Mouse (Mus musculus) frontal cortex, postnatal 10 days (tissue): ENCODE measurements around the gene Ticam1.
"Not testable (repeated sequence)": the region's sequence is repeated elsewhere in the genome, so short reads cannot be mapped to it uniquely, and the experiment has no call there.

ENCODE experiments used
- DNase-seq, 2 experiments: peaks; one replicate each; pipeline ENCODE4 v3.0.0; 2022; ENCODE audit warnings: low spot score in 2 of 2, mixed read lengths in 1 of 2

The Ticam1 gene

GRCm38 (mm10) chr17:56264020-56264419 lies 12.6 kb downstream of the Ticam1 start:
- DNase-seq, result peak in 1 of 2 experiments; percentile 71

DNA sequence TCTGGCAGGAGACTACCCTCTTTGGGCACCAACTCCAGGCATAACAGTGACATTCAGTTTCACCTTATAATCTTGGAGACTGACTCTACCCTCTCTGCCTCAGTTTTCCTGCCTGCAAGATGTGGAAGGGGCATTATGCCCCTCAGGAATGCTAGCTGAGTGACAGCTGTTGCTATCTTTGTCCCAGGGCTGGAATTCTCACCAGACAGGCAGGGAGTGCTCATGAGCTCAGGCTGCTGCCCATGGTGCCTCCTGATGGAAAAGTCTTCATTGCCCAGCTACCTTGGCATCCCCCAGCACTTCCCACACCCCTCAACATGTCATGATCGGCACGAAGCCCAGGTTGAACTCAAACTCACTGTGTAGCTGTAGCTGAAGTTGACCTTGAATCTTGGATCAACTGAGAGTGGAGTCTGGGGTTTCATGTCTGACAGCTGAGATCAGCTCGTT lies 13.9 kb downstream of the Ticam1 start:
- no peak for DNase-seq

DNA sequence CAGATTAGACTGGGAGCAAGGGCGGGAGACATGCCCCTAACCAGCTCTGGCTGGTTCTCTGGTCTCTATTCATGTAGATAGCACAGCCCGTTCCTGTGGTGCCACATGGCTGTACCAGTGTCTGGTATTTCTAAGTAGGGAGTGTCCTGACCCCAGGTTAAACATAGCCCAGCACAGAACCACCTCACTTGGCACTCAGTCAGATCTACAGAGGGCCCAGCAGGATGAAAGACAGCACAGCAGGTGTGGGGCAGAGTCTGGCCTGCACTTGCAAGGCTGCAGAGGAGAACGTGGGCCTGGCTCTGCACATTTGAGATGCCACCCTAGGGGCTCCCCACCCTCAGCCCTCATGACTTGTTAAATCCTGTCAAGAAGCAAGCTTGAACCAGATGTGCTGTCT lies 15.4 kb downstream of the Ticam1 start:
- DNase-seq, result no peak

- no peak for DNase-seq
Observed at GRCm38 (mm10) chr17:56259301-56260037, 17.1 kb downstream of the Ticam1 start.

DNA sequence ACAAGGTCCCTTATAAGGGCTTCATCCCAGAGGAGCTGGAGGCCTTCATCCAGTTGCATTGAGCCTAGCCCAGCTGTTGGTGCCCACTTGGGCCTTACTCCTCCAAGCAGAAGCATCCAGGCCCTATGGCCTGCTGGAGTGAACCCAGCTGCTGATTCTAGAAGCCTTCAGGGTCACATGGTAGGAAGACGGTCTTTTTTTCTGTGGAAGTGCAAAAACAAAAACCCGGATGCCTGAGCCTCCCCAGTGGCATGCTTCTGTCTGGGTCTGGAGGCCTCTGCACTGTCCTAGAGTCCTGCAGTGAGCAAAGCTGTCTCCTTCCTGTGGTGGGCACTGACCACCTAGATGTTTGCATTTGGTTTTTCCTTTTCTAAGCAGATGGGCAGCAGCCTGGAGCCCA lies 17.8 kb downstream of the Ticam1 start:
- DNase-seq, result not testable (repeated sequence)

GRCm38 (mm10) chr17:56258269-56258668 lies 18.3 kb downstream of the Ticam1 start:
- DNase-seq, result not testable (repeated sequence)

DNA sequence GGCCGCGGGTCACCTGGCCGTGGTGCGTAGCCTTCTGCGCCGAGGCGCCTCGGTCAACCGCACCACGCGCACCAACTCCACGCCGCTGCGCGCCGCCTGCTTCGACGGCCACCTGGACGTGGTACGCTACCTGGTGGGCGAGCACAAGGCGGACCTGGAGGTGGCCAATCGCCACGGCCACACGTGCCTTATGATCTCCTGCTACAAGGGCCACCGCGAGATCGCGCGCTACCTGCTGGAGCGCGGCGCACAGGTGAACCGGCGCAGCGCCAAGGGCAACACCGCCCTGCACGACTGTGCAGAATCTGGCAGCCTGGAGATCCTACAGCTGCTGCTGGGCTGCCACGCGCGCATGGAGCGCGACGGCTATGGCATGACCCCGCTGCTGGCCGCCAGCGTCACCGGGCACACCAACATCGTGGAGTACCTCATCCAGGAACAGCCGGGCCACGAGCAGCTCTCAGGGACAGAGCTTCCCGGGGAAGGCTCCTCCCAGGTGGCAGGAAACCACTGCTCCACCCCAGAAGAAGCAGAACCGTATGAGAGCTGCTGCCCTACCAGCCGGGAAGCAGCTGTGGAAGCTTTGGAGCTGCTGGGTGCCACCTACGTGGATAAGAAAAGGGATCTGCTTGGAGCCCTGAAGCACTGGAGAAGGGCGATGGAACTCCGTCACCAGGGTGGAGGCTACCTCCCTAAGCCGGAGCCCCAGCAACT lies 19.2 kb downstream of the Ticam1 start:
- DNase-seq, result no peak

- DNase-seq, result peak; percentile 93 to 95
Observed at GRCm38 (mm10) chr17:56256239-56256881, 20.2 kb downstream of the Ticam1 start, which contains the start of gene Fem1a. Gene Fem1a, plus strand, starts transcription at chr17:56256810.

- DNase-seq, result peak; percentile 97 to 99
Observed at GRCm38 (mm10) chr17:56255863-56256238, 20.7 kb downstream of the Ticam1 start.

DNA sequence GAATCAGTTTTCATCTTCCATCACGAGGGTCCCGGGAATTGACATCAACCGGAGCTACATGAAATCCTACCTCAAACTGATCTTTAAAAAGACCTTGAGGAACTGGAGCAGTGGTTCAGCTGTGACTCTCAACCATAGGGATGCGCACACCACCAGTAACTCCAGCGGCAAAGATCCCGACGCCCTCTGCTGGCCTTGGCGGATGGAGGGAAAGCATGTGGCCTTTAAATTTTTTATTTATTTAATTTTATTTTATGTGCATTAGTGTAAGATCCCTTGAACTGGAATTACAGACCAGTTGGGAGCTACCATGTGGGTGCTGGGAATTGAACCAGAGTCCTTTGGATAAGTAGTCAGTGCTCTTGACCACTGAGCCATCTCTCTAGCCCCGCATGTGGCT lies 21.2 kb downstream of the Ticam1 start:
- DNase-seq, result peak in 1 of 2 experiments; percentile 67

DNA sequence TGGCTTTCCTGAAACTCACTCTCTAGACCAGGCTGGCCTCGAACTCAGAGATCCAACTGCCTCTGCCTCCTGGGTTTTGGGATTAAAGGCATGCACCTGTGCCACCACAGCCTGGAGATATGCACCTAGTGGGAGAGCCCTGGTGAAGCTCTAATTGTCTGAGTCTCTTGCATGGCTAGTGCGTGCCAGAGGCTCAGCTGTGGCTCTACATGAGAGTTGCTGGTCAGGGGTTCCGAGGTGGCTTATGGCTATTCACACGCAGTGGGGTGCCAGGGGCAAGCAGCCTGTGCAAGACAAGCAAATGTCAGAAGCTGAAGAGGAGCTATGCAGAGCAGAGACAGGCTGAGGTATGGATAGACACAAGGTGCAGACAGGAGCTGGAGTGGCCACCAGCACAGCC lies 21.9 kb downstream of the Ticam1 start:
- DNase-seq, result no peak

- peak in 1 of 2 experiments; percentile 51 for DNase-seq
Observed at GRCm38 (mm10) chr17:56251136-56251829, 25.3 kb downstream of the Ticam1 start.

GRCm38 (mm10) chr17:56245608-56246007 lies 31.0 kb downstream of the Ticam1 start:
- DNase-seq, result no peak

- DNase-seq, result peak in 1 of 2 experiments; percentile 70
Observed at GRCm38 (mm10) chr17:56241541-56242401, 34.8 kb downstream of the Ticam1 start.

DNA sequence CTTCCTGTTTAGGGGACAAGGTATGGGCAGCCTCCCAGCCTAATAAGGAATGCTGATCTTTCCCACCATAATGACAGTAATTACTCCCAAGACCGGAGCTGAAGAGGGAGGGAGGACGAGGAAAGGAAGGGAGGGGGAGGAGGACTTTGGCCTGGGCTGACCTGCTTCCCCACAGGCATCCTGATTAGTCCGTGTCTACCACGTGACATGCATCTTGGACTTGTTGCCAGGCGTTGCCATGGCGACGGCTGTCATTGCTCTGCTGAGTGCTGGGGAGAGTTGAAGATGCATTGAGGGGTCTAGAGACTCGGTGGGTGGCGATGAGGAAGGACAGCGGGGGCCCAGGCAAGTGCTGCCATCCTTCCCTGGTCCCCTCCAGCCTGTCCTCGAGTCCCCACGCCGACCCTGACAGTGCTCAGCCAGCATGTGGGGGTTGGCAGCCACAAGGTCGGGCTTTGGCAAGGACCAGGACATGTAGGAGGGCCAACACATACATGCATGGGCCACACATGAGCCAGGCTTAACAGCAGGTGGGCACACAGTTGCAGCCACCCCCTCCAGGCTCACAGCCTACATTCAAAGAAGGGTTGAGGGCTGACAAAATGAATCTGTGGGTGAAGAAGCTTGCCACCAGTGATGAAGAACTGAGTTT lies 42.6 kb downstream of the Ticam1 start:
- DNase-seq, result peak; percentile 84 to 90

GRCm38 (mm10) chr17:56233389-56233788 lies 43.2 kb downstream of the Ticam1 start:
- no peak for DNase-seq

GRCm38 (mm10) chr17:56229943-56230342 lies 46.6 kb downstream of the Ticam1 start:
- peak; percentile 68 to 85 for DNase-seq

- DNase-seq, result no peak
Observed at GRCm38 (mm10) chr17:56226566-56226965, 50.0 kb downstream of the Ticam1 start.

- DNase-seq, result no peak
Observed at GRCm38 (mm10) chr17:56224916-56225315, 51.7 kb downstream of the Ticam1 start.

DNA sequence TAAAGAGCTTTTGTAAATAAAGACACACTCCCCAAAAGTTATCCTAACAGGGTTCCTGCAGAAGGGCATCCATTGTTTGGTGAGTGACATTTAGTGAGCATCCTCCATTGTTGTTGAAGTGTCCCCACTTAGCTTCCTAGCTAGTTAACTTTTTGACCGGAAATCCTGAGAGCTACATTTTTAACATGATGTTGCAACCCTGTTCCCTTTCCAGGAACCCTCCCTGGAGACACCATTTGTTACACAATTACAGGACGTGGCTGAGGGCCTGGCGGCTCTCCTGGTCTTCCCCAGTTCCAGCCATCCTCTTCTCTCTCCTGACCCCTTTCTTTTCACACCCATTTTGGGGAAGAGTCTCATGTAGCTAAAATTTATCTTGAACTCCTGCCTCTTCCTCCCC lies 56.8 kb downstream of the Ticam1 start:
- DNase-seq, result no peak
